Mouse (Mus musculus) myocyte (in vitro differentiated cells): Measurements from ENCODE around the gene Hhat. TPM values are rescaled to one million over a fixed set of nuclear protein-coding genes. Genes with fewer than 3 reads are reported as not detected.
A peak's percentile ranks its signal among the peaks of the same experiment; 100 is the strongest.

Experiments used
- H3K27me3 ChIP-seq: one replicate; pipeline ENCODE4 v1.6.1; 2011; ENCODE audit not compliant: control insufficient read depth, insufficient read depth, insufficient read length
- H3K36me3 ChIP-seq: one replicate; pipeline ENCODE4 v1.6.1; 2011; ENCODE audit not compliant: control insufficient read depth, insufficient read depth
- H3K4me2 ChIP-seq: one replicate; pipeline ENCODE4 v1.6.1; 2011; ENCODE audit warnings: low read depth, control low read depth
- H3K4me3 ChIP-seq: one replicate; pipeline ENCODE4 v1.5.1; 2011; ENCODE audit warnings: mild to moderate bottlenecking, control low read depth, moderate library complexity
- H3K79me2 ChIP-seq: one replicate; pipeline ENCODE4 v1.6.1; 2011; ENCODE audit not compliant: control insufficient read depth, insufficient read depth
- H3ac ChIP-seq: one replicate; pipeline ENCODE4 v1.6.1; 2011; ENCODE audit not compliant: control insufficient read depth, insufficient read length
- CEBPB ChIP-seq: IDR thresholded peaks from 2 replicates; pipeline ENCODE4 v1.6.1; 2011; ENCODE audit warnings: mild to moderate bottlenecking, moderate library complexity; ENCODE audit not compliant: poor library complexity, insufficient read depth, severe bottlenecking
- E2F4 ChIP-seq: IDR thresholded peaks from one replicate; pipeline ENCODE4 v1.6.1; 2011; ENCODE audit warnings: mild to moderate bottlenecking, control low read depth, moderate library complexity; ENCODE audit not compliant: insufficient read depth
- MAX ChIP-seq: IDR thresholded peaks from one replicate; pipeline ENCODE4 v1.6.1; 2011; ENCODE audit warnings: low read depth, mild to moderate bottlenecking, control low read depth
- MYOD1 ChIP-seq, 3 experiments: IDR thresholded peaks; one replicate each; pipeline ENCODE4 v1.6.1; 2011; ENCODE audit warnings: control low read depth in 2 of 3, low read depth in 2 of 3, mild to moderate bottlenecking in 2 of 3, moderate library complexity in 1 of 3; ENCODE audit not compliant: insufficient read length in 2 of 3, control insufficient read depth in 1 of 3
- MYOG ChIP-seq, 3 experiments: IDR thresholded peaks; one replicate each; pipeline ENCODE4 v1.6.1; 2011; ENCODE audit warnings: control low read depth in 2 of 3, low read depth in 2 of 3, mild to moderate bottlenecking in 2 of 3; ENCODE audit not compliant: insufficient read length in 2 of 3, control insufficient read depth in 1 of 3, insufficient read depth in 1 of 3
- POLR2A ChIP-seq: IDR thresholded peaks from one replicate; pipeline ENCODE4 v1.6.1; 2011; ENCODE audit warnings: low read depth, mild to moderate bottlenecking, control low read depth, moderate library complexity; ENCODE audit not compliant: insufficient read length
- POLR2AphosphoS2 ChIP-seq: IDR thresholded peaks from one replicate; pipeline ENCODE4 v1.6.1; 2011; ENCODE audit warnings: low read depth, control low read depth; ENCODE audit not compliant: insufficient read length
- REST ChIP-seq: IDR thresholded peaks from one replicate; pipeline ENCODE4 v1.6.1; 2011; ENCODE audit warnings: mild to moderate bottlenecking, control low read depth, moderate library complexity; ENCODE audit not compliant: insufficient read depth, insufficient read length
- SRF ChIP-seq: IDR thresholded peaks from one replicate; pipeline ENCODE4 v1.6.1; 2011; ENCODE audit warnings: low read depth; ENCODE audit not compliant: control insufficient read depth, insufficient read length
- TCF12 ChIP-seq: IDR thresholded peaks from one replicate; pipeline ENCODE4 v1.6.1; 2011; ENCODE audit warnings: mild to moderate bottlenecking, control low read depth; ENCODE audit not compliant: poor library complexity, insufficient read depth, severe bottlenecking
- TCF3 ChIP-seq: IDR thresholded peaks from one replicate; pipeline ENCODE4 v1.6.1; 2011; ENCODE audit warnings: low read depth, control low read depth; ENCODE audit not compliant: insufficient read length
- USF1 ChIP-seq: IDR thresholded peaks from one replicate; pipeline ENCODE4 v1.6.1; 2011; ENCODE audit warnings: low read depth, mild to moderate bottlenecking, control low read depth, moderate library complexity
- polyA plus RNA-seq: library from polyadenylated mRNA; unstranded; fragments of >200 nt; fragmentation: generic; extraction: Trizol; gene quantifications from one replicate; pipeline ENCODE4 v1.2.1, GENCODE M21; 2012; ENCODE audit warnings: missing spikeins

The Hhat gene
- polyA plus RNA-seq, 1 experiment, result 4.4 TPM

GRCm38 (mm10) chr1:192785046-192785961 is 14.3 kb upstream of the Hhat start:
- Histone ChIP-seq H3K79me2 (no peaks in the 10 kb centered on the region), H3K4me2 (peak overlapping the region; percentile 64), H3K4me3 (no peak overlapping the region), H3ac (no peak overlapping the region), H3K36me3 (no peaks in the 10 kb centered on the region), H3K27me3 (no peaks in the 10 kb centered on the region)
- no peak for TF ChIP-seq USF1

- Histone ChIP-seq H3K4me2 (no peak overlapping the region), H3K79me2 (no peaks in the 10 kb centered on the region), H3K36me3 (no peaks in the 10 kb centered on the region), H3ac (no peak overlapping the region), H3K4me3 (no peak overlapping the region), H3K27me3 (no peaks in the 10 kb centered on the region)
- TF ChIP-seq MYOD1 (IDR thresholded peaks at IDR 0.05; ENCODE audit: control insufficient read depth in 1 of 3, insufficient read length in 2 of 3, low read depth in 2 of 3) (no peak), SRF (no peak), POLR2A (no peak), MAX (no peak), CEBPB (no peak), MYOG (IDR thresholded peaks at IDR 0.05; ENCODE audit: control insufficient read depth in 1 of 3, insufficient read depth in 1 of 3, insufficient read length in 2 of 3, low read depth in 2 of 3) (no peak), POLR2AphosphoS2 (no peak)
Measured at GRCm38 (mm10) chr1:192784374-192784773, 13.4 kb upstream of the Hhat start.

- Histone ChIP-seq H3K27me3 (no peaks in the 10 kb centered on the region), H3K36me3 (no peaks in the 10 kb centered on the region), H3K4me2 (no peak overlapping the region), H3ac (no peak overlapping the region), H3K4me3 (no peak overlapping the region), H3K79me2 (no peaks in the 10 kb centered on the region)
- TF ChIP-seq TCF3, result no peak
- no peak for TF ChIP-seq SRF
- no peak for TF ChIP-seq MYOD1 (IDR thresholded peaks at IDR 0.05; ENCODE audit: control insufficient read depth in 1 of 3, insufficient read length in 2 of 3, low read depth in 2 of 3)
- no peak for TF ChIP-seq USF1
- TF ChIP-seq E2F4, result no peak
- no peak for TF ChIP-seq CEBPB
- no peak for TF ChIP-seq POLR2A
- TF ChIP-seq MYOG (IDR thresholded peaks at IDR 0.05; ENCODE audit: control insufficient read depth in 1 of 3, insufficient read depth in 1 of 3, insufficient read length in 2 of 3, low read depth in 2 of 3), result no peak
- TF ChIP-seq REST, result no peak
- TF ChIP-seq TCF12, result no peak
- no peak for TF ChIP-seq MAX
- no peak for TF ChIP-seq POLR2AphosphoS2
Measured at GRCm38 (mm10) chr1:192781256-192781655, 10.2 kb upstream of the Hhat start.

- Histone ChIP-seq H3K36me3 (no peaks in the 10 kb centered on the region), H3K4me2 (peak overlapping the region; percentile 63), H3K27me3 (no peaks in the 10 kb centered on the region), H3K79me2 (no peaks in the 10 kb centered on the region), H3K4me3 (no peak overlapping the region), H3ac (no peak overlapping the region)
- TF ChIP-seq POLR2AphosphoS2 (no peak), MAX (no peak), SRF (no peak), TCF12 (peak; percentile 9), MYOD1 (IDR thresholded peaks at IDR 0.05; ENCODE audit: control insufficient read depth in 1 of 3, insufficient read length in 2 of 3, low read depth in 2 of 3) (peak in 2 of 3 experiments; percentile 45), USF1 (no peak)
Measured at GRCm38 (mm10) chr1:192778869-192779514, 8.0 kb upstream of the Hhat start.

- peak in 1 of 3 experiments; percentile 41 for TF ChIP-seq MYOG (IDR thresholded peaks at IDR 0.05; ENCODE audit: control insufficient read depth in 1 of 3, insufficient read depth in 1 of 3, insufficient read length in 2 of 3, low read depth in 2 of 3)
- TF ChIP-seq POLR2AphosphoS2, result no peak
- no peak for TF ChIP-seq CEBPB
- peak; percentile 38 for TF ChIP-seq SRF
- TF ChIP-seq POLR2A, result no peak
- no peak for TF ChIP-seq REST
- TF ChIP-seq MYOD1 (IDR thresholded peaks at IDR 0.05; ENCODE audit: control insufficient read depth in 1 of 3, insufficient read length in 2 of 3, low read depth in 2 of 3), result peak in 2 of 3 experiments; percentile 65 to 66
- TF ChIP-seq MAX, result no peak
- TF ChIP-seq E2F4, result no peak
- no peak for TF ChIP-seq USF1
- no peak for TF ChIP-seq TCF3
- no peak for TF ChIP-seq TCF12
- H3K36me3 ChIP-seq, result no peaks in the 10 kb centered on the region
- no peak overlapping the region for H3ac ChIP-seq
- peak overlapping the region; percentile 63 for H3K4me2 ChIP-seq
- H3K4me3 ChIP-seq, result no peak overlapping the region
- no peaks in the 10 kb centered on the region for H3K79me2 ChIP-seq
- no peaks in the 10 kb centered on the region for H3K27me3 ChIP-seq
Measured at GRCm38 (mm10) chr1:192778206-192778605, 7.2 kb upstream of the Hhat start.
